Mouse (Mus musculus) thymus, adult 2 months (tissue): ENCODE measurements around the gene Rps16. TPM values are rescaled to one million over a fixed set of nuclear protein-coding genes. Genes with fewer than 3 reads are reported as not detected.
"Not testable (repeated sequence)": the region's sequence is repeated elsewhere in the genome, so short reads cannot be mapped to it uniquely, and the experiment has no call there.

Source experiments
- DNase-seq: peaks from one replicate; pipeline ENCODE4 v3.0.0; 2021
- H3K27ac ChIP-seq: fragments of 200-500 bp; 2 replicates; pipeline ENCODE4 v1.5.1; 2012; ENCODE audit warnings: low read length, control low read depth; ENCODE audit not compliant: control insufficient read depth, insufficient read depth
- H3K27me3 ChIP-seq: fragments of 200-500 bp; 2 replicates; pipeline ENCODE4 v1.6.1; 2012; ENCODE audit warnings: mild to moderate bottlenecking, low read length, moderate library complexity, mixed read lengths; ENCODE audit not compliant: control insufficient read depth, insufficient read depth
- H3K36me3 ChIP-seq: fragments of 200-500 bp; 2 replicates; pipeline ENCODE4 v1.6.1; 2012; ENCODE audit warnings: mild to moderate bottlenecking, low read length, moderate library complexity; ENCODE audit not compliant: control insufficient read depth, insufficient read depth
- H3K4me1 ChIP-seq: fragments of 200-500 bp; replicated peaks from 2 replicates; pipeline ENCODE4 v1.6.1; 2012; ENCODE audit warnings: low read length; ENCODE audit not compliant: control insufficient read depth, insufficient read depth
- H3K4me3 ChIP-seq: fragments of 200-500 bp; 2 replicates; pipeline ENCODE4 v1.5.1; 2012; ENCODE audit warnings: mild to moderate bottlenecking, low read length, control low read depth, moderate library complexity; ENCODE audit not compliant: control insufficient read depth, insufficient read depth
- CTCF ChIP-seq: fragments of 200-500 bp; IDR thresholded peaks from 2 replicates; pipeline ENCODE4 v1.5.1; 2012; ENCODE audit warnings: mild to moderate bottlenecking, control low read depth, low read length, moderate library complexity, borderline replicate concordance; ENCODE audit not compliant: control insufficient read depth, poor library complexity, insufficient read depth; ENCODE audit errors: extremely low read depth
- POLR2A ChIP-seq: fragments of 200-500 bp; IDR thresholded peaks from 2 replicates; pipeline ENCODE4 v1.6.1; 2012; ENCODE audit warnings: mild to moderate bottlenecking, low read length, control low read depth, moderate library complexity; ENCODE audit not compliant: control insufficient read depth, poor library complexity, insufficient read depth; ENCODE audit errors: extremely low read depth
- WGBS: fragments of 180-500 bp; shearing (Covaris S2); methylation state at CpG from one replicate; pipeline ENCODE4 v1.1.7; 2018; 5-methylcytosine and 5-hydroxymethylcytosine counted together
- polyA plus RNA-seq: library from polyadenylated mRNA; depleted of rRNA; stranded (reverse); fragments of >200 nt; gene quantifications from 2 replicates; pipeline ENCODE4 v1.2.3, GENCODE M21; 2012

Gene Rps16
- polyA plus RNA-seq, 1 experiment, result 1,733 TPM

- peaks cover 56% of the 10 kb centered on the region for H3K4me1 ChIP-seq
- H3K27ac ChIP-seq, result peak overlapping the region; percentile 98
- H3K27me3 ChIP-seq, result no peaks in the 10 kb centered on the region
- TF ChIP-seq POLR2A (no peak), CTCF (no peak)
- peaks cover 1% of the 10 kb centered on the region; the same call in 1 of the 2 replicates for H3K36me3 ChIP-seq
- no peak overlapping the region for H3K4me3 ChIP-seq
- peak; percentile 33 for DNase-seq
- 45% methylated on average over 9 of the region's 9 CpGs for WGBS
Measured at GRCm38 (mm10) chr7:28385196-28385595, 34.7 kb downstream of the Rps16 start.

DNA sequence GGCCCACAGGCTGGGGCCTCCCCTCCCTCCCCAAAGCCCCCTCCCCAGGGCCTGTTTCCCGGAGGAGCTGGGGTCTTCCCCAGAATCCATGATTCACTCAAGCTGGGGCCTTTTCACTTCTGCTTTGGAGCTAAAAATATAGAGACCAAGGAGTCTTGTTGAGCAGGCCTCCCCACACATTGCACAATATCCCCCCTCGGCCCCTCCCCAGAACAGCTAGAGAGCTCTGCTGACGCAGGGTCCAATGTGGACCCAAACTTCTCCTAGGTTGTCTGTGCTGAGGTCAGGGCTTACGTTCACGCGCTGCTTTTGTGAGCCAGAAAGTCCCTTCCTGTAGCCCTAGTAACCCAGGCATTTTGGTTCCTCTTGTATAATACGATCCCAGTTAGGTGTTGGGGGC, 35.6 kb downstream of the Rps16 start:
- Histone ChIP-seq H3K4me1 (peaks cover 48% of the 10 kb centered on the region), H3K36me3 (peaks cover 6% of the 10 kb centered on the region; the same call in 1 of the 2 replicates), H3K4me3 (no peak overlapping the region), H3K27me3 (no peaks in the 10 kb centered on the region), H3K27ac (peak overlapping the region; percentile 98)
- peak; percentile 26 for DNase-seq
- WGBS, result 66% methylated on average over 7 of the region's 7 CpGs
- TF ChIP-seq CTCF, result no peak
- no peak for TF ChIP-seq POLR2A

GRCm38 (mm10) chr7:28386462-28386861, 36.0 kb downstream of the Rps16 start:
- Histone ChIP-seq H3K27ac (peak overlapping the region; percentile 98), H3K4me1 (peaks cover 44% of the 10 kb centered on the region), H3K36me3 (peaks cover 6% of the 10 kb centered on the region; the same call in 1 of the 2 replicates), H3K4me3 (no peak overlapping the region), H3K27me3 (no peaks in the 10 kb centered on the region)
- WGBS, result 3% methylated on average over 4 of the region's 4 CpGs
- TF ChIP-seq CTCF (peak; percentile 89), POLR2A (no peak)
- DNase-seq, result peak; percentile 89

- H3K4me1 ChIP-seq, result peaks cover 43% of the 10 kb centered on the region
- H3K27me3 ChIP-seq, H3K36me3 ChIP-seq, H3K4me3 ChIP-seq, H3K27ac ChIP-seq: not testable (repeated sequence)
- 79% methylated on average over 6 of the region's 6 CpGs for WGBS
- DNase-seq, result peak; percentile 11
Measured at GRCm38 (mm10) chr7:28386877-28387276, 36.4 kb downstream of the Rps16 start.

- peaks cover 42% of the 10 kb centered on the region for H3K4me1 ChIP-seq
- H3K36me3 ChIP-seq, H3K27ac ChIP-seq, DNase-seq, H3K4me3 ChIP-seq, H3K27me3 ChIP-seq: not testable (repeated sequence)
- WGBS, result 94% methylated on average over 7 of the region's 7 CpGs
Measured at GRCm38 (mm10) chr7:28387384-28387783, 36.9 kb downstream of the Rps16 start.

DNA sequence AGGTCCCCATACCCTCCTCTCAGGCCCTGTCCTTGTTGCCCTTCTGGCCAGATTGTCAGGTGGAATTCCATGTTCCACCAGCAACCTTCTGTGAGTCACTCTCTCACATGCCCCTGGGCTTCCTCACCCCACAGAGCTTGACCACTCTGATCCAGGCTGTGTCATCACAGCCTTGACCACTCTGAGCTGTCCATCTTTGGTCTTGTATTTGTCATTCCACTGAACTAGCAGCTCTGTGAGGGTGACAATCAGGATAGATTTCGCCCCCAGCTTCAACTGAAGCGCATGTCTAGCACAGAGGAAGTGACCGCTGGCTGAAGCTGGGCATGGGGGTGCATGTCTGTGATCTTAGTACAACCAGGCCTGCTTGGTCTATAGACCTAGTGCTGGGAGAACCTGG, 39.9 kb downstream of the Rps16 start:
- Histone ChIP-seq H3K4me3 (no peak overlapping the region), H3K27ac (no peak overlapping the region), H3K36me3 (peaks cover 6% of the 10 kb centered on the region; the same call in 1 of the 2 replicates), H3K27me3 (no peaks in the 10 kb centered on the region), H3K4me1 (peaks cover 23% of the 10 kb centered on the region)
- no peak for DNase-seq
- TF ChIP-seq CTCF (no peak), POLR2A (no peak)
- 100% methylated on average over 3 of the region's 3 CpGs for WGBS

- WGBS, result under 1% methylated on average over 58 of the region's 58 CpGs
- H3K27ac ChIP-seq, result no peak within 1 kb of the TSS
- H3K4me3 ChIP-seq, result peak within 1 kb of the TSS; percentile 70
- DNase-seq, result peak; percentile 95
- H3K4me1 ChIP-seq, result peaks cover 12% of the 10 kb centered on the region
- no peaks in the 10 kb centered on the region for H3K27me3 ChIP-seq
- peaks cover 22% of the 10 kb centered on the region; the same call in 1 of the 2 replicates for H3K36me3 ChIP-seq
- TF ChIP-seq POLR2A (peak; percentile 69; the same call in 1 of the 2 replicates), CTCF (no peak)
Measured at GRCm38 (mm10) chr7:28392429-28393271, 42.2 kb downstream of the Rps16 start, which contains the start of the genes Med29 and Paf1. Med29 (minus strand) TSS chr7:28392708. Paf1 (plus strand) TSS chr7:28392951.
